Mouse (Mus musculus): Measurements from ENCODE around the gene Med13l. TPM values are rescaled to one million over a fixed set of nuclear protein-coding genes. Genes with fewer than 3 reads are reported as not detected.

The Med13l gene
- total and polyA plus RNA-seq, 2 experiments, result 4.2 to 5.0 TPM

DNA sequence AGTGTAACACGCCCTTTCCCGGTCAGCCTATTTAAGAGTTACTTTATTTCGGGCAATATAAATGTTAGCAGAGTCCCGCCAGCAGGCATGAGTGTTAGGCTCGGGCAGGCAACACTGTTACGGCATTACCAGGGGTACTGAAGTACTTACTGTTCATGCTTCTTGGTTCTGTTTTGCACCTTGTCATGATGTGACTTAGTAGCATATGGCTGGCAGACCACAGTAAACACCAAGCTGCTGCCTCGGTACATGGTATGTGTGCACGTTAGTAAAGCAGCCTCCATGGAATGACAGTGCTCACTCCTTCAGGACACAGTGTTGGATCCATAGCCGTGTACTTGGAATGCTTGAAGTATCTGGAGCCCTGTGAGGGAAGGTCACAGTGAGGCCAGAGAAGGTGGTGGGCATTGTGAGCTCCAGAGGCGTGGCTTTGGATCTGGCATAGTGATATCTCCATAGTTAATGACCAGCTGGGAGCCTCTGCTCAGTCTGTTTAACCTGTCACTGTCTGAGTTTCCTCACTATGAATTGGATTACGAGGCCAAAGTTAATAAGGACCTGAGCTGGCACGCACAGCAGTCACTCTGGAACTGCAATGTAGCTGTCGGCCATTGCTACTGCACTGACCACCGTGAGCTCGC is 36.1 kb downstream of the Med13l start:
- Histone ChIP-seq H3K27ac (replicated peaks; ENCODE audit: insufficient read depth, low read depth, low read length) (no peak overlapping the region), H3K27me3 (ENCODE audit: control insufficient read depth, insufficient read depth, low read length) (no peaks in the 10 kb centered on the region), H3K9ac (ENCODE audit: low read depth, low read length) (no peak overlapping the region), H3K79me2 (ENCODE audit: control insufficient read depth, insufficient read depth, low read length) (peaks cover 40% of the 10 kb centered on the region), H3K4me3 (ENCODE audit: insufficient read depth, low read depth, low read length) (no peak overlapping the region), H3K36me3 (ENCODE audit: control insufficient read depth, insufficient read depth, low read length) (no peaks in the 10 kb centered on the region), H3K4me1 (ENCODE audit: control insufficient read depth, insufficient read depth, low read length) (peaks cover 20% of the 10 kb centered on the region)
- TF ChIP-seq POLR2A (IDR thresholded peaks at IDR 0.05; ENCODE audit: extremely low read depth, insufficient read depth, low read length), result no peak
- no peak for TF ChIP-seq CTCF (IDR thresholded peaks at IDR 0.05; ENCODE audit: low read depth, low read length)
- WGBS, result 59% methylated on average over 15 of the region's 15 CpGs
- peak; percentile 67 for DNase-seq (ENCODE audit: extremely low read depth, low read depth, low spot score)

DNA sequence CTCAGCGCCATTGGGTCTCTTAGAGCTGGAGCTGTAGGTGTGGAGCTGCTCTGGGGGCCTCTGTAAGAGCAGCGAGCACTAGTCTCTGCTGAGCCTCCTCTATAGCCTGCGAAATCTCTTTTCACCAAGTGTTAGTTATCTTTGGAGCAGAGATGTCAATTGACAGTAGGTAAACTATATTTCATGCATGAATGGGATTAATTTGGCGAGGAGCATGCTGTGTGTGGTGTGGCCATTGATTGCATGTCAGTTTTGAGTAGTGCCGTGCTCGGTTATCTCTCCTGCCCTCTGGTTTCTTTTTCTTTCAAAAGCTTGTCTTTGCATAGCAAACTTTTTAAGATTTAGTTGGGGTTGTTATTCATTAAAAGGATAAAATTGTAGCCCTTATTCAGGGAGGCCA is 38.1 kb downstream of the Med13l start:
- H3K9ac ChIP-seq (ENCODE audit: low read depth, low read length), result no peak overlapping the region

DNA sequence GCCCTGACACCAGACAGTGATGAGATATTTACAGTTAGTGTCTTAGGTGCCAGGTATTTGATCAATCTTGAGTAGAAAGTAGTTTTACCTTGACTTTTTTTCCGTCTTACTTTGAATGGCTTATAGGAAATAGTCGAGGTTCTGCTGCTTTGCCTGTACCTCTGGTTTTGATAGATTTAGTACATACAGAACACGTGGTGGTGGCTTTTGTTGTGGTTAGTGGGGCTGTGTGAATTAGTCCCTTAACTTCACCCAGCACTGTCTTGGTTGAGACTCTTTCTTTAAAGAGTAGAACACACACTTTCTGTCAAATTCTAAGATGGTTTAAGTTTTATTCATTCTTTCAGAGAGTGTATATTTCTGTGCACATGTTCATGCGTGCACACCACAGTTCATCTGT is 41.0 kb downstream of the Med13l start:
- Histone ChIP-seq H3K27ac (replicated peaks; ENCODE audit: insufficient read depth, low read depth, low read length) (no peak overlapping the region), H3K4me3 (ENCODE audit: insufficient read depth, low read depth, low read length) (no peak overlapping the region), H3K27me3 (ENCODE audit: control insufficient read depth, insufficient read depth, low read length) (no peaks in the 10 kb centered on the region), H3K36me3 (ENCODE audit: control insufficient read depth, insufficient read depth, low read length) (no peaks in the 10 kb centered on the region), H3K9ac (ENCODE audit: low read depth, low read length) (no peak overlapping the region), H3K79me2 (ENCODE audit: control insufficient read depth, insufficient read depth, low read length) (peaks cover 40% of the 10 kb centered on the region), H3K4me1 (ENCODE audit: control insufficient read depth, insufficient read depth, low read length) (peaks cover 14% of the 10 kb centered on the region)
- 84% methylated on average over 4 of the region's 4 CpGs for WGBS
- no peak for DNase-seq (ENCODE audit: extremely low read depth, low read depth, low spot score)
- TF ChIP-seq CTCF (IDR thresholded peaks at IDR 0.05; ENCODE audit: low read depth, low read length) (no peak), POLR2A (IDR thresholded peaks at IDR 0.05; ENCODE audit: extremely low read depth, insufficient read depth, low read length) (no peak)

More for the DNA sequence above, 38.1 kb downstream of the Med13l start:
- 81% methylated on average over 6 of the region's 6 CpGs for WGBS
- no peaks in the 10 kb centered on the region for H3K36me3 ChIP-seq (ENCODE audit: control insufficient read depth, insufficient read depth, low read length)
- no peak overlapping the region for H3K4me3 ChIP-seq (ENCODE audit: insufficient read depth, low read depth, low read length)
- no peak for DNase-seq (ENCODE audit: extremely low read depth, low read depth, low spot score)
- no peaks in the 10 kb centered on the region for H3K27me3 ChIP-seq (ENCODE audit: control insufficient read depth, insufficient read depth, low read length)
- TF ChIP-seq POLR2A (IDR thresholded peaks at IDR 0.05; ENCODE audit: extremely low read depth, insufficient read depth, low read length) (no peak), CTCF (IDR thresholded peaks at IDR 0.05; ENCODE audit: low read depth, low read length) (no peak)
- H3K27ac ChIP-seq (replicated peaks; ENCODE audit: insufficient read depth, low read depth, low read length), result no peak overlapping the region
- peaks cover 40% of the 10 kb centered on the region for H3K79me2 ChIP-seq (ENCODE audit: control insufficient read depth, insufficient read depth, low read length)
- peaks cover 16% of the 10 kb centered on the region for H3K4me1 ChIP-seq (ENCODE audit: control insufficient read depth, insufficient read depth, low read length)

DNA sequence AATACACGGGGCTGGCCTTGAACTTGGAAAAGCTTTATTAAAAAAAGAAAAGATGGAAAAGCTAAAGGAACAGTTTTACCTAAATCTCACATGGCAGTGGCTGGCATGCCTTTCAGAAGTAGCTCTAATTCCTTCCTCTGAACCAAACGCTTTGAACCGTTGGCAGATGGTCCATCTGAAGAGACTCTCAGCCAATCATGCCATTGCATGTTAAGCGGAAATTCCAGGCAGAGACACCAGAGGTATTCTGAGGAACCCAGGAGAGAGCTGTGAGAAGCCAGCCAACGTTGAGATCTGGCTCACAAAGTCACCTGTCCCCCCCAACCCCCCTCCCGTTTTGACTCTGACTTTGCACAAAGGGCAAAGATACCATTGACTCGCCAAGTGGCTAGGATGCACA is 42.2 kb downstream of the Med13l start:
- H3K27me3 ChIP-seq (ENCODE audit: control insufficient read depth, insufficient read depth, low read length), result no peaks in the 10 kb centered on the region
- no peak for DNase-seq (ENCODE audit: extremely low read depth, low read depth, low spot score)
- H3K9ac ChIP-seq (ENCODE audit: low read depth, low read length), result no peak overlapping the region
- no peak for TF ChIP-seq POLR2A (IDR thresholded peaks at IDR 0.05; ENCODE audit: extremely low read depth, insufficient read depth, low read length)
- TF ChIP-seq CTCF (IDR thresholded peaks at IDR 0.05; ENCODE audit: low read depth, low read length), result no peak
- H3K79me2 ChIP-seq (ENCODE audit: control insufficient read depth, insufficient read depth, low read length), result peaks cover 37% of the 10 kb centered on the region
- 59% methylated on average over 7 of the region's 7 CpGs for WGBS
- H3K4me3 ChIP-seq (ENCODE audit: insufficient read depth, low read depth, low read length), result no peak overlapping the region
- H3K36me3 ChIP-seq (ENCODE audit: control insufficient read depth, insufficient read depth, low read length), result no peaks in the 10 kb centered on the region
- H3K27ac ChIP-seq (replicated peaks; ENCODE audit: insufficient read depth, low read depth, low read length), result no peak overlapping the region
- peaks cover 6% of the 10 kb centered on the region; the same call in 1 of the 2 replicates for H3K4me1 ChIP-seq (ENCODE audit: control insufficient read depth, insufficient read depth, low read length)

DNA sequence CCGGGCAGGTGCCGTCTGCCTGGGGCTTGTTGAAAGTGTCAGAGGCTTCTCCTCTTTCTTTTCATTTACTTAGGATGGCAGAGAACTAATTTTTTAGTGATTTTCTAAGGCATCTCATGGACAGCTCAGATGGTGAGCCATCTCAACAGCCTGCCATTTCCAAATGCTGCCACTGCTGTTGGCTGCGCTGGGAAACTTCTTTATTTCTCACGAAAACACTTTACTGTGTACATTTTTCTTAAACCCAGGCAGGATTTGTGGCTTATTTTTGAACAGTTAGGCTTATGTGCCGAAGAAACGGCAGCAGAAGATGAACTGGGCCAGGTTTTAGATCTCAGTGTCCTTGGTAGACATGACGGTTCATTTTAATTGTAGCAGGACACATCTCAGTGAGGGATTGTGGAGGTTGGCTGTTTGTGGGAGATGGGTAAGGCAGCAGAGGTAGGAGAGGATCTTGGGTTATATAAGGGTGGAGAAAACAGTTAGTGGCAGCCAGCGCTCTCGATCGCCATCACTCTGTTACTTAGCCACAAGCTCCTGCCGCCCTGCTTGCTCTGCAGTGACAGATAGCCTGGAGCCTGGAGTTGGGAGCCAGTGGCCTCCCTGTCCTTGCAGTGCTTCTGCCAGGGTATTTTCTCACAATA is 45.1 kb downstream of the Med13l start:
- 95% methylated on average over 11 of the region's 11 CpGs for WGBS
- H3K27me3 ChIP-seq (ENCODE audit: control insufficient read depth, insufficient read depth, low read length), result no peaks in the 10 kb centered on the region
- peaks cover 34% of the 10 kb centered on the region for H3K79me2 ChIP-seq (ENCODE audit: control insufficient read depth, insufficient read depth, low read length)
- DNase-seq (ENCODE audit: extremely low read depth, low read depth, low spot score), result no peak
- no peak overlapping the region for H3K4me3 ChIP-seq (ENCODE audit: insufficient read depth, low read depth, low read length)
- no peak overlapping the region for H3K9ac ChIP-seq (ENCODE audit: low read depth, low read length)
- H3K36me3 ChIP-seq (ENCODE audit: control insufficient read depth, insufficient read depth, low read length), result no peaks in the 10 kb centered on the region
- peaks cover 2% of the 10 kb centered on the region; the same call in 1 of the 2 replicates for H3K4me1 ChIP-seq (ENCODE audit: control insufficient read depth, insufficient read depth, low read length)
- no peak overlapping the region for H3K27ac ChIP-seq (replicated peaks; ENCODE audit: insufficient read depth, low read depth, low read length)
- TF ChIP-seq CTCF (IDR thresholded peaks at IDR 0.05; ENCODE audit: low read depth, low read length) (no peak), POLR2A (IDR thresholded peaks at IDR 0.05; ENCODE audit: extremely low read depth, insufficient read depth, low read length) (no peak)

DNA sequence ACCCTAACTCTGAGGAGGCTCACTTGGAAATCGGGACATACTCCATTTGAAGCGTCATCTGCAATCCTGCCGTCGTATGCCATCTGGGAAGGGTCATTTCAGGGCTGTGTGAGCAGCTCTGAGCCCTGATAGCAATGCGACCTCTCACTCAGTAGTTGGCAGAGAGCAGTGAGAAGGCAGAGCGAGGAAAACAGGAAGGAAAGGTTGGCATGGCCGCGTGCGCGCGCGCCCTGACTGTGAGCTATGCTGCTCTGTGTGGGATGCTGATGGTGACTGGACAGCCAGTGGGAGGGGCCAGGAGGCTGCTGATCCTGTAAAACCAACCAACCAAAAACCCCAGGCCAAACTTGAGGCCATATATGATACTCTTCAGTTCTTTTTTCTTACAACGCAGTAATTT is 46.2 kb downstream of the Med13l start:
- Histone ChIP-seq H3K4me1 (ENCODE audit: control insufficient read depth, insufficient read depth, low read length) (no peaks in the 10 kb centered on the region), H3K4me3 (ENCODE audit: insufficient read depth, low read depth, low read length) (no peak overlapping the region), H3K9ac (ENCODE audit: low read depth, low read length) (no peak overlapping the region), H3K27me3 (ENCODE audit: control insufficient read depth, insufficient read depth, low read length) (no peaks in the 10 kb centered on the region), H3K27ac (replicated peaks; ENCODE audit: insufficient read depth, low read depth, low read length) (no peak overlapping the region), H3K79me2 (ENCODE audit: control insufficient read depth, insufficient read depth, low read length) (peaks cover 32% of the 10 kb centered on the region; the same call in 1 of the 2 replicates), H3K36me3 (ENCODE audit: control insufficient read depth, insufficient read depth, low read length) (no peaks in the 10 kb centered on the region)
- WGBS, result 80% methylated on average over 13 of the region's 13 CpGs
- no peak for DNase-seq (ENCODE audit: extremely low read depth, low read depth, low spot score)
- no peak for TF ChIP-seq POLR2A (IDR thresholded peaks at IDR 0.05; ENCODE audit: extremely low read depth, insufficient read depth, low read length)
- TF ChIP-seq CTCF (IDR thresholded peaks at IDR 0.05; ENCODE audit: low read depth, low read length), result no peak

Data from liver, adult 2 months (tissue).